Mouse (Mus musculus) retina, embryonic 14.5 days (tissue): ENCODE measurements around the gene Banf1.
"Not testable (repeated sequence)": the region's sequence is repeated elsewhere in the genome, so short reads cannot be mapped to it uniquely, and the experiment has no call there.

Experiments
- DNase-seq: peaks from one replicate; pipeline ENCODE4 v3.0.0-alpha.2; 2015; ENCODE audit warnings: low spot score

Banf1 gene

GRCm38 (mm10) chr19:5367053-5367359 lies at the start of gene Banf1:
Gene Banf1 (minus strand): TSS chr19:5367168.
- no peak for DNase-seq

- no peak for DNase-seq
These were observed 47.6 kb upstream of the Banf1 start for GRCm38 (mm10) chr19:5414534-5414957.

- DNase-seq, result no peak
These were observed 46.9 kb upstream of the Banf1 start for GRCm38 (mm10) chr19:5413840-5414239.

- no peak for DNase-seq
These were observed 45.0 kb upstream of the Banf1 start for GRCm38 (mm10) chr19:5411961-5412360.

GRCm38 (mm10) chr19:5410641-5411040 lies 43.7 kb upstream of the Banf1 start:
- no peak for DNase-seq

- no peak for DNase-seq
These were observed 42.1 kb upstream of the Banf1 start for GRCm38 (mm10) chr19:5409068-5409467.

GRCm38 (mm10) chr19:5408057-5409001 lies 41.4 kb upstream of the Banf1 start:
- no peak for DNase-seq

- DNase-seq, result no peak
These were observed 40.2 kb upstream of the Banf1 start for GRCm38 (mm10) chr19:5407133-5407532.

GRCm38 (mm10) chr19:5406531-5407126 lies 39.7 kb upstream of the Banf1 start:
- not testable (repeated sequence) for DNase-seq

- no peak for DNase-seq
These were observed 39.0 kb upstream of the Banf1 start for GRCm38 (mm10) chr19:5405924-5406323.

GRCm38 (mm10) chr19:5402293-5402692 lies 35.3 kb upstream of the Banf1 start, which contains the start of gene Tsga10ip:
Gene Tsga10ip (minus strand): TSS chr19:5402526.
- DNase-seq, result no peak

GRCm38 (mm10) chr19:5401073-5401472 lies 34.1 kb upstream of the Banf1 start:
- not testable (repeated sequence) for DNase-seq

- DNase-seq, result peak; percentile 34
These were observed 28.4 kb upstream of the Banf1 start for GRCm38 (mm10) chr19:5395371-5395770.

GRCm38 (mm10) chr19:5394168-5394567 lies 27.2 kb upstream of the Banf1 start:
- no peak for DNase-seq

GRCm38 (mm10) chr19:5392892-5393291 lies 25.9 kb upstream of the Banf1 start:
- no peak for DNase-seq

- DNase-seq, result no peak
These were observed 23.4 kb upstream of the Banf1 start for GRCm38 (mm10) chr19:5390416-5390815.

- no peak for DNase-seq
These were observed 22.7 kb upstream of the Banf1 start for GRCm38 (mm10) chr19:5389647-5390046.

GRCm38 (mm10) chr19:5388588-5389242 lies 21.7 kb upstream of the Banf1 start, which contains the start of gene Sart1:
Gene Sart1 (minus strand): TSS chr19:5388703.
- peak; percentile 98 for DNase-seq

- DNase-seq, result peak; percentile 33
These were observed 21.1 kb upstream of the Banf1 start for GRCm38 (mm10) chr19:5388011-5388441.

- no peak for DNase-seq
These were observed 17.7 kb upstream of the Banf1 start for GRCm38 (mm10) chr19:5384715-5385114.

- no peak for DNase-seq
These were observed 16.4 kb upstream of the Banf1 start for GRCm38 (mm10) chr19:5383326-5383725.

- DNase-seq, result no peak
These were observed 10.5 kb upstream of the Banf1 start for GRCm38 (mm10) chr19:5377446-5377845.

- no peak for DNase-seq
These were observed 7.8 kb upstream of the Banf1 start for GRCm38 (mm10) chr19:5374748-5375147.
